Mouse (Mus musculus) lung, postnatal 14 days (tissue): ENCODE data around the gene Dok4.
"Not testable (repeated sequence)": the region's sequence is repeated elsewhere in the genome, so short reads cannot be mapped to it uniquely, and the experiment has no call there.

ENCODE experiments used
- DNase-seq: peaks from one replicate; pipeline ENCODE4 v3.0.0; 2021

The Dok4 gene

GRCm38 (mm10) chr8:94876820-94877219 is 690 bp upstream of the Dok4 start:
- DNase-seq = no peak

- no peak for DNase-seq
Observed at GRCm38 (mm10) chr8:94875871-94876150, 319 bp downstream of the Dok4 start.

- peak; percentile 42 for DNase-seq
Observed at GRCm38 (mm10) chr8:94875096-94875870, 847 bp downstream of the Dok4 start.

GRCm38 (mm10) chr8:94874358-94874757 is 1.8 kb downstream of the Dok4 start:
- DNase-seq = peak; percentile 82

- DNase-seq = no peak
Observed at GRCm38 (mm10) chr8:94872576-94872975, 3.6 kb downstream of the Dok4 start.

GRCm38 (mm10) chr8:94872156-94872555 is 4.0 kb downstream of the Dok4 start:
- no peak for DNase-seq

GRCm38 (mm10) chr8:94871108-94871894 is 4.8 kb downstream of the Dok4 start:
- peak; percentile 65 for DNase-seq

- DNase-seq = peak; percentile 17
Observed at GRCm38 (mm10) chr8:94870474-94871107, 5.5 kb downstream of the Dok4 start.

- DNase-seq = no peak
Observed at GRCm38 (mm10) chr8:94870003-94870402, 6.1 kb downstream of the Dok4 start.

GRCm38 (mm10) chr8:94869146-94869545 is 7.0 kb downstream of the Dok4 start:
- no peak for DNase-seq

- DNase-seq = no peak
Observed at GRCm38 (mm10) chr8:94866921-94867320, 9.2 kb downstream of the Dok4 start.

- DNase-seq = no peak
Observed at GRCm38 (mm10) chr8:94865292-94865691, 10.8 kb downstream of the Dok4 start.

GRCm38 (mm10) chr8:94863897-94864673 is 12.0 kb downstream of the Dok4 start:
- no peak for DNase-seq

- no peak for DNase-seq
Observed at GRCm38 (mm10) chr8:94862487-94863220, 13.5 kb downstream of the Dok4 start.

- DNase-seq = peak; percentile 80
Observed at GRCm38 (mm10) chr8:94861352-94861910, 14.7 kb downstream of the Dok4 start.

- peak; percentile 92 for DNase-seq
Observed at GRCm38 (mm10) chr8:94857346-94858173, 18.6 kb downstream of the Dok4 start, which contains the start of gene Polr2c. Polr2c (plus strand) TSS chr8:94857450.

- DNase-seq = no peak
Observed at GRCm38 (mm10) chr8:94857011-94857345, 19.2 kb downstream of the Dok4 start.

GRCm38 (mm10) chr8:94854761-94855160 is 21.4 kb downstream of the Dok4 start:
- DNase-seq = not testable (repeated sequence)

- DNase-seq = no peak
Observed at GRCm38 (mm10) chr8:94850049-94850448, 26.1 kb downstream of the Dok4 start.

GRCm38 (mm10) chr8:94841183-94841582 is 34.9 kb downstream of the Dok4 start:
- DNase-seq = no peak

GRCm38 (mm10) chr8:94838600-94838999 is 37.5 kb downstream of the Dok4 start:
- peak; percentile 77 for DNase-seq
